Mouse (Mus musculus) gastrocnemius, postnatal 4 days (tissue): ENCODE data around the gene H2-T23. TPM values are rescaled to one million over a fixed set of nuclear protein-coding genes. Genes with fewer than 3 reads are reported as not detected.
"Not testable (repeated sequence)": the region's sequence is repeated elsewhere in the genome, so short reads cannot be mapped to it uniquely, and the experiment has no call there.

ENCODE experiments used
- DNase-seq, 2 experiments: peaks; one replicate each; pipeline ENCODE4 v3.0.0; 2021 to 2022; ENCODE audit warnings: low spot score in 2 of 2, mixed read lengths in 2 of 2
- long read RNA-seq, 2 experiments: library from polyadenylated mRNA; stranded (forward); transcript quantifications; one replicate each; pipeline ENCODE4 v2.0.0; 2021
- total RNA-seq, 2 experiments: library from RNA; stranded (reverse); gene quantifications; 2 replicates each; pipeline ENCODE4 v1.2.3; 2021

H2-T23 gene
- 1 to 10 TPM; 5.0 to 5.7 TPM for total RNA-seq
- long read RNA-seq, experiment 1, transcript H2-T23-201 (7 exons, 1,472 nt): major isoform, 10 of 12 reads
- long read RNA-seq, experiment 1, partial matches to known transcripts: 2 of 12 reads
- long read RNA-seq, experiment 1, other reads (novel, unspliced or antisense): 0 of 12 reads
- long read RNA-seq, experiment 2, transcript H2-T23-201 (7 exons, 1,472 nt): major isoform, 6 of 10 reads
- long read RNA-seq, experiment 2, partial matches to known transcripts: 3 of 10 reads
- long read RNA-seq, experiment 2, other reads (novel, unspliced or antisense): 1 of 10 reads

GRCm38 (mm10) chr17:36032351-36032875 is at the start of gene H2-T23:
TSS of gene H2-T23 (minus strand) at chr17:36032855.
- peak in 1 of 2 experiments; percentile 42 for DNase-seq

GRCm38 (mm10) chr17:36081901-36082300 is 49.2 kb upstream of the H2-T23 start:
- not testable (repeated sequence) for DNase-seq

- peak; percentile 73 to 88 for DNase-seq
These were observed 28.2 kb upstream of the H2-T23 start for GRCm38 (mm10) chr17:36060829-36061228.

GRCm38 (mm10) chr17:36058362-36058761 is 25.7 kb upstream of the H2-T23 start, which contains the start of gene Gm11127:
TSS of gene Gm11127 (minus strand) at chr17:36058371.
- not testable (repeated sequence) for DNase-seq

GRCm38 (mm10) chr17:36057927-36058326 is 25.3 kb upstream of the H2-T23 start:
- DNase-seq: not testable (repeated sequence)

- DNase-seq: no peak
These were observed 10.6 kb upstream of the H2-T23 start for GRCm38 (mm10) chr17:36043286-36043685.

GRCm38 (mm10) chr17:36042610-36043169 is 10.0 kb upstream of the H2-T23 start, which contains the start of the genes H2-T22 and Gm6034:
TSS of gene H2-T22 (minus strand) at chr17:36042747.
TSS of gene Gm6034 (plus strand) at chr17:36042961.
- peak in 1 of 2 experiments; percentile 52 for DNase-seq

GRCm38 (mm10) chr17:36042055-36042454 is 9.4 kb upstream of the H2-T23 start:
- DNase-seq: peak in 1 of 2 experiments; percentile 24

- DNase-seq: not testable (repeated sequence)
These were observed 7.9 kb upstream of the H2-T23 start for GRCm38 (mm10) chr17:36040604-36041003.

GRCm38 (mm10) chr17:36036126-36036525 is 3.5 kb upstream of the H2-T23 start:
- DNase-seq: not testable (repeated sequence)

- peak in 1 of 2 experiments; percentile 50 for DNase-seq
These were observed 2.5 kb upstream of the H2-T23 start for GRCm38 (mm10) chr17:36035010-36035638.

GRCm38 (mm10) chr17:36034524-36034923 is 1.9 kb upstream of the H2-T23 start:
- DNase-seq: not testable (repeated sequence)

GRCm38 (mm10) chr17:36031583-36032331 is 898 bp downstream of the H2-T23 start:
- DNase-seq: peak in 1 of 2 experiments; percentile 27

GRCm38 (mm10) chr17:36030703-36031582 is 1.7 kb downstream of the H2-T23 start:
- not testable (repeated sequence) for DNase-seq

GRCm38 (mm10) chr17:36030046-36030702 is 2.5 kb downstream of the H2-T23 start:
- not testable (repeated sequence) for DNase-seq

- DNase-seq: no peak
These were observed 3.6 kb downstream of the H2-T23 start for GRCm38 (mm10) chr17:36028879-36029619.

- no peak for DNase-seq
These were observed 5.0 kb downstream of the H2-T23 start for GRCm38 (mm10) chr17:36027663-36028062.

- DNase-seq: no peak
These were observed 6.8 kb downstream of the H2-T23 start for GRCm38 (mm10) chr17:36025901-36026300.

- DNase-seq: no peak
These were observed 7.5 kb downstream of the H2-T23 start for GRCm38 (mm10) chr17:36025197-36025596.
